19 mouse cellular contexts compared by ENCODE assay signal in genomic region chr12:27538210-27538609, GRCm38 (mm10).
DNase-seq lines count a peak whose midpoint lies in the region; ATAC-seq and TF ChIP-seq lines count a peak whose summit lies in the region.
"Had no signal": no experiment of that assay in that cellular context is flagged by ENCODE, and none has a peak within 500 bp of the region (broad histone marks: within the 10 kb centered on the region; RNA-seq: fewer than 3 reads in every experiment).

No protein-coding gene starts in this region.

- peaks cover 20% of the 10 kb centered on the region for H3K4me1 ChIP-seq in hindbrain, embryonic 10.5 days (replicated peaks)
- no peaks in the 10 kb centered on the region; the same call in 1 of the 2 replicates for H3K4me1 ChIP-seq in hindbrain, embryonic 11.5 days (replicated peaks; ENCODE audit: control insufficient read depth, insufficient read depth, low read length)
- peaks cover 14% of the 10 kb centered on the region for H3K4me1 ChIP-seq in midbrain, embryonic 10.5 days
- H3K4me1 ChIP-seq in midbrain, embryonic 11.5 days (ENCODE audit: control insufficient read depth, insufficient read depth, low read length): peaks cover 5% of the 10 kb centered on the region; the same call in 1 of the 2 replicates
- H3K4me1 ChIP-seq in hindbrain, embryonic 13.5 days (replicated peaks): peaks cover 21% of the 10 kb centered on the region
- H3K4me1 ChIP-seq in midbrain, postnatal 0 days (ENCODE audit: insufficient read depth, low read length): 0 out of 2 replicates have a peak, but pooled peaks cover 3% of the 10 kb centered on the region

- TF ChIP-seq CTCF in midbrain, postnatal 0 days (IDR thresholded peaks at IDR 0.05): no peak

- H3K4me3 ChIP-seq in hindbrain, embryonic 10.5 days: no peak overlapping the region
- H3K4me3 ChIP-seq in hindbrain, embryonic 11.5 days (ENCODE audit: low read depth, low read length): no peak overlapping the region
- no peak overlapping the region for H3K4me3 ChIP-seq in midbrain, embryonic 10.5 days
- no peak overlapping the region for H3K4me3 ChIP-seq in midbrain, embryonic 11.5 days (ENCODE audit: low read depth, low read length)
- no peak overlapping the region for H3K4me3 ChIP-seq in hindbrain, embryonic 13.5 days
- H3K4me3 ChIP-seq in midbrain, postnatal 0 days (ENCODE audit: low read depth, low read length): no peak overlapping the region
- H3K4me3 ChIP-seq: embryonic facial prominence, embryonic 12.5 days; forebrain, embryonic 15.5 days; heart, embryonic 13.5 days had no signal

- no peak for ATAC-seq in hindbrain, embryonic 11.5 days (ENCODE audit: low FRiP score)
- no peak for ATAC-seq in midbrain, embryonic 11.5 days (ENCODE audit: low FRiP score)
- ATAC-seq in hindbrain, embryonic 13.5 days (ENCODE audit: low FRiP score): 0 out of 2 replicates have a peak, but pooled peaks have one; percentile 28
- no peak for ATAC-seq in midbrain, postnatal 0 days (ENCODE audit: low FRiP score)
- ATAC-seq in megakaryocyte, adult 5-6 weeks (ENCODE audit: poor library complexity, severe bottlenecking): no peak
- ATAC-seq: activated CD4-positive, CD25-positive, alpha-beta regulatory T cell, adult 4 months; forebrain, embryonic 15.5 days had no signal

- H3K4me2 ChIP-seq in hindbrain, embryonic 11.5 days (replicated peaks; ENCODE audit: low read depth, low read length): no peak overlapping the region
- H3K4me2 ChIP-seq in midbrain, embryonic 11.5 days: no peak overlapping the region
- H3K4me2 ChIP-seq in hindbrain, embryonic 13.5 days: no peak overlapping the region
- no peak overlapping the region for H3K4me2 ChIP-seq in midbrain, postnatal 0 days (ENCODE audit: low read depth, low read length, poor library complexity, severe bottlenecking)
- H3K4me2 ChIP-seq: forebrain, embryonic 15.5 days; heart, embryonic 13.5 days had no signal

- no peaks in the 10 kb centered on the region for H3K27me3 ChIP-seq in hindbrain, embryonic 10.5 days (ENCODE audit: insufficient read depth, poor library complexity, severe bottlenecking)
- no peaks in the 10 kb centered on the region for H3K27me3 ChIP-seq in hindbrain, embryonic 11.5 days (ENCODE audit: control insufficient read depth, insufficient read depth, low read length)
- H3K27me3 ChIP-seq in midbrain, embryonic 10.5 days (ENCODE audit: low read depth, poor library complexity, severe bottlenecking): no peaks in the 10 kb centered on the region
- H3K27me3 ChIP-seq in midbrain, embryonic 11.5 days (ENCODE audit: control insufficient read depth, insufficient read depth, low read length): no peaks in the 10 kb centered on the region
- H3K27me3 ChIP-seq in hindbrain, embryonic 13.5 days: no peaks in the 10 kb centered on the region
- no peaks in the 10 kb centered on the region for H3K27me3 ChIP-seq in midbrain, postnatal 0 days (ENCODE audit: insufficient read depth, low read length)
- H3K27me3 ChIP-seq: embryonic facial prominence, embryonic 12.5 days; forebrain, embryonic 15.5 days; heart, embryonic 13.5 days had no signal

- no peak overlapping the region for H3K9ac ChIP-seq in hindbrain, embryonic 11.5 days (ENCODE audit: low read depth, low read length)
- H3K9ac ChIP-seq in midbrain, embryonic 11.5 days (ENCODE audit: low read length): no peak overlapping the region
- no peak overlapping the region for H3K9ac ChIP-seq in hindbrain, embryonic 13.5 days
- no peak overlapping the region for H3K9ac ChIP-seq in midbrain, postnatal 0 days (replicated peaks; ENCODE audit: low read length, poor library complexity, severe bottlenecking)
- H3K9ac ChIP-seq: embryonic facial prominence, embryonic 12.5 days; forebrain, embryonic 15.5 days; heart, embryonic 13.5 days; liver, embryonic 14.5 days had no signal

- H3K27ac ChIP-seq in hindbrain, embryonic 10.5 days: peak overlapping the region; percentile 0; the same call in 1 of the 2 replicates
- H3K27ac ChIP-seq in hindbrain, embryonic 11.5 days (ENCODE audit: low read depth, low read length): no peak overlapping the region
- H3K27ac ChIP-seq in midbrain, embryonic 10.5 days (replicated peaks): 0 out of 2 replicates have a peak overlapping the region, but pooled peaks have one; percentile 17
- no peak overlapping the region for H3K27ac ChIP-seq in midbrain, embryonic 11.5 days (ENCODE audit: low read depth, low read length)
- peak overlapping the region; percentile 70 for H3K27ac ChIP-seq in hindbrain, embryonic 13.5 days
- H3K27ac ChIP-seq in midbrain, postnatal 0 days (ENCODE audit: low read depth, low read length): 0 out of 2 replicates have a peak overlapping the region, but pooled peaks have one; percentile 21
- H3K27ac ChIP-seq: embryonic facial prominence, embryonic 12.5 days; forebrain, embryonic 15.5 days; heart, embryonic 13.5 days; liver, embryonic 14.5 days had no signal

- H3K9me3 ChIP-seq in hindbrain, embryonic 10.5 days: no peaks in the 10 kb centered on the region
- H3K9me3 ChIP-seq in hindbrain, embryonic 11.5 days (ENCODE audit: control insufficient read depth, low read length): no peaks in the 10 kb centered on the region
- H3K9me3 ChIP-seq in midbrain, embryonic 10.5 days (replicated peaks): no peaks in the 10 kb centered on the region
- H3K9me3 ChIP-seq in midbrain, embryonic 11.5 days (ENCODE audit: control insufficient read depth, low read length): no peaks in the 10 kb centered on the region
- H3K9me3 ChIP-seq in hindbrain, embryonic 13.5 days: no peaks in the 10 kb centered on the region
- no peaks in the 10 kb centered on the region for H3K9me3 ChIP-seq in midbrain, postnatal 0 days (ENCODE audit: low read length)
- H3K9me3 ChIP-seq: embryonic facial prominence, embryonic 12.5 days; forebrain, embryonic 15.5 days; heart, embryonic 13.5 days had no signal

- H3K36me3 ChIP-seq in hindbrain, embryonic 10.5 days: no peaks in the 10 kb centered on the region
- H3K36me3 ChIP-seq in hindbrain, embryonic 11.5 days (ENCODE audit: control insufficient read depth, insufficient read depth, low read length): no peaks in the 10 kb centered on the region
- no peaks in the 10 kb centered on the region for H3K36me3 ChIP-seq in midbrain, embryonic 10.5 days
- no peaks in the 10 kb centered on the region for H3K36me3 ChIP-seq in midbrain, embryonic 11.5 days (ENCODE audit: control insufficient read depth, insufficient read depth, low read length)
- no peaks in the 10 kb centered on the region for H3K36me3 ChIP-seq in hindbrain, embryonic 13.5 days
- H3K36me3 ChIP-seq in midbrain, postnatal 0 days (ENCODE audit: insufficient read depth, low read length): no peaks in the 10 kb centered on the region
- H3K36me3 ChIP-seq: embryonic facial prominence, embryonic 12.5 days; forebrain, embryonic 15.5 days; heart, embryonic 13.5 days had no signal

- DNase-seq in hindbrain, embryonic 10.5 days (ENCODE audit: low spot score): no peak
- no peak for DNase-seq in hindbrain, embryonic 11.5 days (ENCODE audit: low spot score)
- no peak for DNase-seq in midbrain, embryonic 10.5 days (ENCODE audit: low spot score)
- no peak for DNase-seq in midbrain, embryonic 11.5 days (ENCODE audit: low spot score, missing footprints)
- no peak for DNase-seq in midbrain, postnatal 0 days (ENCODE audit: low spot score)
- DNase-seq: adrenal gland, postnatal 36 days; B cell, adult 2 months; gastrocnemius, postnatal 36 days; heart, postnatal 4 days; kidney, adult 11 months; spleen, adult 18-20 months; thymus, adult 2 months had no signal

- WGBS in hindbrain, embryonic 10.5 days: 39% methylated on average over 4 of the region's 4 CpGs
- 50% methylated on average over 4 of the region's 4 CpGs for WGBS in hindbrain, embryonic 11.5 days
- WGBS in midbrain, embryonic 10.5 days: 33% methylated on average over 4 of the region's 4 CpGs
- WGBS in midbrain, embryonic 11.5 days: 27% methylated on average over 4 of the region's 4 CpGs
- 26% methylated on average over 4 of the region's 4 CpGs for WGBS in hindbrain, embryonic 13.5 days
- WGBS in midbrain, postnatal 0 days: 14% methylated on average over 4 of the region's 4 CpGs

Comparison
In these comparisons a context has a peak if more than half of its experiments do, and no peak if none do; other contexts are left out.
1. H3K27ac ChIP-seq: peak in hindbrain, embryonic 10.5 days (single experiment), midbrain, embryonic 10.5 days (single experiment), hindbrain, embryonic 13.5 days (single experiment) and midbrain, postnatal 0 days (single experiment); none in hindbrain, embryonic 11.5 days (single experiment) and midbrain, embryonic 11.5 days (single experiment).